Mouse (Mus musculus): ENCODE results near the gene Lcn12.
A peak's percentile ranks its signal among the peaks of the same experiment; 100 is the strongest.

Gene Lcn12

DNA sequence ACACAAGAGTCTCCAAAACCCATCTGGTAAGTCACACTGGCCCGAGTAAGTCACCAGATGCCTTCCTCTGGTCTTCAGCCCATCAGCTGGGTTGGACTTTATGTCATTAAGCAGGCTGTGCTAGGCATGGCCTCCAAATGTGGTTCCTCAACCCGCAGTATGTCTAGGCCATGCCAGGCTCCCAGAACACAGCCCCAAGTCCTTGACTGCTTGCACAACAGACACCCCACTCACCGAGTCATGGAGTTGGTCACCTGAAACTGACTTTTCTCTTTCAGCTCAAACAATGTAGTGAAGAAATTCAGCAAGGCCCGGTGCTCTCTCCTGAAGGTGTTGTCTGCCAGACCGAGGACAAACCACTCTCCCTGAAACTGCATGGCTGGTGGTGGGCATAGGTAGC is 723 bp downstream of the Lcn12 start:
- no peak for DNase-seq

DNA sequence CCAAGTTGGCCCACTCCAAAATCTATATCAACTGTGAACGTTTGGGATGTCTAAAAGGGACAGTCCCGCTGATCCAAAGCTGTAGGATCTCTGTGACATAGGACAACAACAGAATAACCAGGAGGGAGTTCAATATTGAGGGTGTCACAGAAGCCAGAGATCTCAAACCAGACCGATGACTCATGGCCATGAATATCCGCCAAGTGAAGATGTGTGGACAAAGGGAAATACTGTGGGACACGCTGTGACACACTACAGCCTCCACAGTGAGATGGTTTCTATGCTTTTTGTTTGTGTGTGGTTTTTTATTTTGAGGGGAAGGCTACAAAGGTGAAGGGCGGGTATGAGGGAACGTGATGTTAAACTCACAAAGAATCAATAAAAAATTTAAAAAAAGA is 5.0 kb downstream of the Lcn12 start:
- no peak for DNase-seq

DNA sequence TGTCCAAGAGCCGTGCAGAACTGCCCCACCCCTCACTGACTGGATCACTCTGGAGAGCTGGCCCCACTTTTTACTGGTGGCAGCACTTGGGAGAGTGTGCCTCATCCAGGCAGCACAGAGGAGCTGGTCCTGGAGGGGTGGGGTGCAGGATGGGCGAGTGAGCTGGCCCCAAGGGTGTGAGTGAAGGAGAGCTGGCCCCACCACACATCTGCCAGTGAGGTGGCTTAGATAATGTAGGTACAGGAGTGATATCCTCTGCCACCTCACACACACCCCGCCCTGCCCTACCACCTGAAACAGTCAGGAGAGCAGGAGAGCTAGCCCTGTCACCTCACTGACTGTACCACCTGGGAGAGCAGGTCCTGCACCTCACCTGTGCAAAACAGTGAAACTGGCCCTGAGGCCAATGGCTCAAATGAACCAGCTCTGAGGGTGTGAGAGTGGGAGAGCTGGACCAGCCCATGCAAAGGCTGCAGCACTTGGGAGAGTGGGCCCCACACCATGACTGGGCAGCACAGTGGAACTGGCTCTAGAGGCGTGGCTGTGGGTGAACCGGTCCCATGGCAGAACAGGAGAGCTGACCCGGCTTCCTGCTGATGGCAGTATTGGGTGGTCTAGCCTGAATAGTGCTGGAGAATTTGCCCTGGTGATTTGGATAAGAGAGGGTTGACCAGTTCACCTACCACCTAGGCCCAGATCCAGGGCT is 5.6 kb downstream of the Lcn12 start:
- no peak for DNase-seq

DNA sequence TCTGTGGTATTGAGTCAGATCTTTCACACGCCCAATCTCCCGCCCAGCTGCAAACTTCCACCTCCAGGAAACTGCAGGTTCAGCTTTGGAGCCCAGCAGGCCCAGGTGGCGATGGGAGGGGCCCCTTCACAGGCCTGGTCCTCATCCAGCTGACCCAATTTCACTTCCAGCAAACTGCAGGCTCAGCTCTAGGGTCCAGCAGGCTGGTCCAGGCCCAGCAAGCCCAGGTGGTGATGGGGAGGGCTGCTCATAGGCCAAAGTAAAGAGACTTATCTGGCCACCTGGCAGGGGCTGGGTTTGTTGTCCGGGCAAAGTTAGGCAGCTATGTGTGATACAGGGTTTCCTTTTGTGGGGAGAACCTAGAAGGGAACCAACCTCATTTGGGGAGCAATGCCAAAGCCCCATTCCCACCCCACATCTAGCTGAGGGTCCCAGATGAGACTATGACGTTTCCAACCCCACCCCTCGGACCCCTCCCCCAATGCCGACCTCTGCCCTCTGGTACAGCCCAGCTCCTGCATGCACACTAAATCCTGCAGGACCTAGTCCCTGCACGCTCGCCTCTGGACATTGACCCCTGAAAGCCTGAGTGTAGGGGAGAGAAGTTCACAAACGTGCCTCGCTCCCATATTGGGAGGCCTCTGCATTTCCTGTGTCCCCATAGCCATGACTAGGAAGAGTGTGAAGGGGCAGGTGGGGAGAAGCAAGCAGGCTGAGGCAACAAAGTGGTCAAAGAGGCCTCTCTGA is 8.6 kb downstream of the Lcn12 start:
- no peak for DNase-seq

DNA sequence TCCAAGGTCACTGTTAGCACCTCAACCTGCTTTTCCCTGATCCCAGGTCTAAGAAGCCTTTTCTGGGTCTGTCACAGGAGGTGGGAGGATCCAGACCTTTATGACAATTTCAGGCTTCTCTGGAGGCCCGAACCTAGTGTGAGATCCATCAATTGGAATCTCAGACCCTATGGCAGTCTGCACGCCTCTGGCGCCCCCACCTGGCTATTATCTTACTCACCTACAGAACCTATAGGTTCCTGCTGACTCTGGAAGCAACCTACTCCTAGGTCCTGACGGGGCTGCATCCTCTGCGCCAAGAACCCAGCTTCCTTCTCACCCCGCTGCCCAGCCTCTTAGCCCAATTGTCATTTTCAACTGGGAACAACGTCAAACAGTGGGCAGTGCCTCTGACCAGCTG is 10.7 kb downstream of the Lcn12 start:
- peak; percentile 77 for DNase-seq

DNA sequence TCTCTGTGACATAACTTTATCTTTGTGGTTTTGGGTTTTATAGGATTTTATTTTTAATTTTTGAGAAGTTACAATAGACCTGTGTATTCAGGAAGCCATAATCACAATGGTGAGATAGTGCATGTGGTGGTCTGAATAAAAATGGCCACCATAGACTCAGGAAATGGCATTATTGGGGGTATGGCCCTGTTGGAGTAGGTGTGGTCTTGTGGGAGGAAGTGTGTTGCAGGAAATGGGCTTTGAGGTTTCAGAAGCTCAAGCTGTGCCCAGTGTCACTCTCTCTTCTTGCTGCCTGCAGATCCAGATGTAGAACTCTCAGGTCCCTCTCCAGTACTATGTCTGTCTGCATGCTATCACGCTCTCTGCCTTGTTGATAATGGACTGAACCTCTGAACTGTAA is 13.2 kb downstream of the Lcn12 start:
- no peak for DNase-seq

DNA sequence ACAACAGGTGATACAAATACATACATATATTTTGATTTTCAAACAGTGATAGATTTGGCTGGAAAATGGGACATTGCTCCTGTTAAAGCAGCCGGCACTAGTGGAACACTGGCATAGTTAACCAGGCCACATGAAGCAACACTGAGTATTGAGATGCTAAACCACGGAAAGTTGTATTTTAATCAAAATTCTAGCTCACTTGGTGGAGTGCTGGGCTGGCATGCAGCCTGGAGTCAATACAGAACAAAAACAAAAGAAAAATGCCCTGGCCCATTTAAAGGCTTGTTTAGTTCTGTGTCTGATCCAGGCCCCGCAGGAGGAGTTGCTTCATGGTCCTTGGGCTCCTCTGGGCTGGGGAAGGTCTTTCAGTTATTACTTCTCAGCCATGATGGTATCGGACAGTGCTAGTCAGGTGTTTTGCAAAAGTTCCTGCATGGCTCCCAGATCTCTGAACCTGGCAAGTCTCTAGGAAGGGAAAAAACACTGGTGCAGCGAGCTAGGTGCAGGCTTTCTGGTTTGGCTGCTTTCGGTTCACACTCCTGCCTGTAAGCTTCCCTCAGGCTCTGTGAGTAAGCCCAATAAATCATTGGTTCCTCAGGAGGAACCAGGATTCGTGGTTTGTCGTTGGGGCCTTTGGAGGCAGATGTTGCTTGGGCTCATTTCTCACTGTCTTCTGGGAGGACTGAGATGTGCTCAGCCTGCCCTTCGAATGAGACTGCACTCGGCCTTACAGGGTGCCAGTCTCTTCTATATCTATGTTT is 14.0 kb downstream of the Lcn12 start:
- DNase-seq, result no peak

DNA sequence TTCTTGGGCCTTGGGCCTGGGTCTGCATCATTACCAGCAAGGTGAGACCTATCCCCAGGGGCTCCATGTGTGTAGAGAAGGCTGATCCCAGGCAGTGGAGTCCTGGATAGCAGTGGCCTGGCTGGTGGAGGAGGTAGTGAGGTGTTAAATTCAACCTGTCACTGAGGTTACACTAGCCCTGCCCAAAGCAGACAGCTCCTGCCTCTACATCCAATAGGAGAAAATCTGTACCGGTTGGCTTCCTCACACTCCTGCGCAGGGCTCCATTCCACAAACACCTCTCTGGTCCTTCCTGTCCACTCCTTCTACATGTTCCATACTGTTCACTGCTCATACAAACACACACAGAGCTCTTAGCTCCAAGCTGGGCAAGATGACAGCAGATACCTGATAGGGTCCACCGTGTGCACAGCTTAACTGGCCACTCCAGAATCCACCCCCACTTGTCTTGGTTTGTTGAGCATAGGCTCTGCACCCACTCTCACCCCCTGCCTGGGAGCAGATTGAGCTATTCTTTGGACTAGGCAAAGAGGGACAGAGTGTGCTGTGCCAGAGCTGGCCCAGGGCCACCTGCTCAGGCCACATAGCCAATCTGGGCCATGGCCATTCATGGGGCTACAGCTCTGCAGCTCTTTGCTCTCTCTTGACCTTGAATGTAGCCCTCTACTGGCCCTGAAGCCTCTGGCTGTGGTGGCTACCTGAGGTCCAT is 15.6 kb downstream of the Lcn12 start:
- DNase-seq, result no peak

DNA sequence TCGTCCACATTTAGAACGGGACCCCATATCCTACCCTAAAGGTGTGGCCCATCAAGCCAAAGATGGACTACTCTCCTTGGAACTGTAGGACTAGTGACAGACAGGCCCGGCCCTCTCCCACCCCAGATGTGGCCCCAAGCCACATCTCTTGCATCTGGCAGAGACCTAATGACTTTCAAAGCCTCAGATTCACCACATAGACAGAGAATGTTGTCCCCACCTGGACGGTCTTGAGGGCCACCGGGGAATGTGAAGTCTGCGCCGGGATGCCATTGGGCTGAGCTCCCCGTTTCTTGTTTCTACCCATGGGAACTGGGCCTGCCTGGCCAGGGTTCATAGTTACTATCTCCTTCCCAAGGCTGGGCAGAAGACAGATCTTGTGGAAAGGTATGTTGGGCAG is 16.2 kb downstream of the Lcn12 start:
- no peak for DNase-seq

DNA sequence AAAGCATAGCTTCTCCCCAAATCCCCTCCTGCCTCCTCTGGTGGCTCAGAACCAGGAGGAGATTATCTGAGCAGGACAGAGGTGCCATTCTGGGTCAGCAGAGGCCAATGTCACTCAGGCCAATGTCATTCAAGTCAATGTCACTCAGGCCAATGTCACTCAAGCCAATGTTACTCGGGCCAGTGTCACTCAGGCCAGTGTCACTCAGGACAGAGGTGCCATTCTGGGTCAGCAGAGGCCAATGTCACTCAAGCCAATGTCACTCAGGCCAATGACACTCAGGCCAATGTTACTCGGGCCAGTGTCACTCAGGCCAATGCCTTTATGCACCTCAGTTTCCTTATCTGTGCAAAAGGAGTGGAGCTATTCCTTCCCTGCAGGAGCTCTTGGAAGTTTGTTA is 21.2 kb downstream of the Lcn12 start:
- no peak for DNase-seq

DNA sequence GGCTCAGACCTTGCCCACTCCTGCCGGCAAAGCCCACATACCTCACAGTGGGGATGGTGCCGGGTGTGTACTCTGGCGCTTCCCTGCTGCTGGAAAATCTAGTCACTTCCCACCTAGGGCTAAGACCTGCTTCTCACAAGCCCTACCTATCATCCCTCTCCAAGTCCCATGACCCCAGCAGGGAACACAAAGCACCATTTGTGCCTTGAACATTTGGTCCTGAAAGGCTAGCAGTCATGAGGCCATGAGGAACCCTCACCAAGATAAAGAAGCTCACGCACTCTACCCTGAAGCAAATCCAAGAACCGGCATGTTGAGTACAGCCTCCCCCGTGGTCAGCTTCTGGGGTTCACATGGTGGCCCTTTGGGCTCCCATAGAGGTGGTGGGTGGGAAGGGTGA is 23.7 kb downstream of the Lcn12 start, which contains the start of gene Ptgds:
TSS of gene Ptgds (minus strand) at position 78 of the 400 bp plus-strand sequence.
- DNase-seq, result no peak

DNA sequence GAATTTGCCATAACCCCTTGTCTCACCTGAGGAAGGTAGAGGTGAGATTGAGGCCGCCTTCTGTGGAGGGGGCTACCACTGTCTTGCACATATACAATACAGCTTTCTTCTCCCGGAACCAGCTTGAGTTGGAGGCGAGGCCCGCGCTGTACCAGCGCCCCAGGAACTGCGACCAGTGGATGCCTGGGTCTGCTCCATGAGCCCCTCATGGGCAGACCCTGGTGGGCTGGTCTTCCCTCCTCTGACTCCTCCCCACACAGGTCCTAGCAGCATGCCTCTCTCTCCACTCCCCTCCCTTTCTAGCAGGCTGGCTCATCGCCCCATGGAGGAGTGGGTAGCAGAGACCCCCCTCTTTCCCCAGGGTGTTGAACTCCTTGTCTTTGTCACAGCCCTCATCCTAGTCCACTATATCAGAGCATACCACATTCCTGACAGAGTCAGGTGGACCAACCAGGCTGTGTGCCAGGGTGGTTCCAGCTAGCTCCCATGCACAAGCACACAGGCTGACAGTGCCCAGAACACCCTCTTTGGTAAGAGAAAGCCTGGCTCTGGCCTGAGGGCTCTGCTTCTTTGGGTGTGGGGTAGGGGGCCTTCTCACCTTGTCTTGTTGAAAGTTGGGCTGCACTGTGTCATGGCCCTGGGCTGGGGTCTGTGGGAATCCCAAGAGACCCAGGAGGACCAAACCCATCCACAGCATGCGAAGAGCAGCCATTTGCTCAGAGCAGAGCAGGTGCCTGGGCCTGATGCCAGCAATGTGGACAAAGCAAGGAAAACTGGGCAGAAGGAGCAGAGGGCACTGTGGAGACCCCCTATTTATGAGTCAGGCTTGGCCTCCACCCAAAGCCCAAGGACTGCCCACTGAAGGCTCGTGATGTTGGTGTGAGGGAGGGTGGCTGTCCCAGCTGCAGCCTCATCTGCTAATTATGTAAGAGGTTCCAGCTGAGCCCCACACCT is 24.5 kb downstream of the Lcn12 start:
- DNase-seq, result no peak

DNA sequence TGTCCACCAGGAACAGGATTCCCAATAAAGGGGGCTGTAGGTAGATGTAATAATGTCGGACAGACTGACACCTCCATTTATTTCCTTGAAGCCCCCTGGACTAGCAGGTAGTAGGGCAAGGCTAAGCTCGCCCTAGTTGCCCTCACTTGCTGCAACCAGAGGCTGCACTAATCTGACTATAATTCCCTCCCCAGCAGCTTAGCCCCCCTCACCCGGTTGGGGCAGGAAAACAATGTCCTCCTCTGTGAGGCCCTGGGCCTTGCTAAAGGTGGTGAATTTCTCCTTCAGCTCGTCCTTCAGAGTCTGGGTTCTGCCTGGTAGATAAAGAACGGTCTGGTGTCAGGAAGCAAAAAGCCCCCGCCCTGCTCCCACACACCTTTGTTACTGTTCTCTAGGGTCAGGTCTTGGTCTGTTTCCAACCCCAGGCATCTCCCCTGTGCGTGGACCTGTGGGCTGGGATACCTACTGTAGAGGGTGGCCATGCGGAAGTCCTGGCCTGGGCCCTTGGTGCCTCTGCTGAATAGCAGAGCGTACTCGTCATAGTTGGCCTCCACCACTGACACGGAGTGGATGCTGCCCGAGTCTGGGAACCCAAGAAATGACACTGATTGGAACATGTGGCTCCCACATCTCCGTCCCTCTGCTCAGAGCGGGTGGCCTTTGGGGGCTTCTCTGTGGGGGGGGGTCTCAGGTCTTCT is 26.0 kb downstream of the Lcn12 start:
- no peak for DNase-seq

DNA sequence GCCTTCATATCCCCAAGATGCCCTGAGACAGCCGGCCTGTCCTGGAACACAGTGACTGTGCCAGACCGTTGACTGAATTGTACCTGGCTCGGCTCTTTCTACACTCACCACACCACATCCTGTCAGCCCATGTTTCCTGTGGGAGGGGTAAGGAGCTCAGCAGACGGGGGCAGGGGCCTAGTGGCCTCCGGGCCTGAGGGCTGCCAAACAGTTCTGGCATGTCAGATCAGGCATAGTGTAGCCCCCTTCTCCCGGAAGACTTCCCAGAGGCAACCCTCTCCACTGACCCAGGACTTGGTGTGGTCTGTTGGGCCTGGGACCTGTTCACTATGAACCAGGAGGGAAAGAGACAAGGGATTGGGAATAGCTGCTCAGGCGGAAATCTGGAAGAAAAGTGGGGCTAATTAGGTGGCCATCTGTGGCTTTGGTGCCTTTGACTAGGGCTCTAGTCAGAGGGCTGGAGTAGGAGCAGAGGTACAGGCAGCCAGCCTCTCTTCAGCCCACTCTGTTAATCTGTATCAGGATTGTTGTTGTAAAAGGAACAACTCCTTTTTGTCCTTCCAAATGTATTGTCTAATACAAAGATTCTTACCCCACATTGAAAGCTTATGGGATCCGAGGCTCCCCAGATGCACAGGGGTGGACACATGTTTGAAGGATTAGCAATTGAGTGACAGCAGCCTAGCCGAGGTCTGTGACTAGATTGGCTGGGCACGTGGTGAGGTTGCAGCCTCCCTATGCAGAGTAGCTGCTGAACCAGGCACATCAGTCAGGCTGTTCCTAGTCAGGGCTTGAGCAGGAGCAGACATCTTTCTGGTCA is 27.7 kb downstream of the Lcn12 start:
- peak; percentile 35 for DNase-seq

DNA sequence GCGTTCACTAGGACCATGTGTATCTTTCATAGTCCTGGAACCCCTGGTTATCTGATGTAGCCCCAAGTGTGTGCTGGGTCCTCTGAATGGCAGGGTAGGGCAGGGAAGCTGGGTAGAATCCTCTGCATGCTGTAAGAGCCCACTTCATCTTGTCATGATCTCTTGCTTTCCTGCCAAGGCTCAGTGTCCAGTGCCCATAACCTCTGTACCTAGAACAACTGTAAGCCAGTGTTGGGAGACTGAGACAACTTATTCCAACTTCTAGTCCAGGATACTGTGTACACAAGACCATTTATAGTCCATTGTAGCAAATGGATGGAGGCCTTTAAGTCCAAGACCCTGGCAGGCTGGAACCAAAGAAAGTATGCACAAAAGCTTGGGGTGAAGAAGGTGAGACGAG is 28.5 kb downstream of the Lcn12 start:
- DNase-seq, result no peak

DNA sequence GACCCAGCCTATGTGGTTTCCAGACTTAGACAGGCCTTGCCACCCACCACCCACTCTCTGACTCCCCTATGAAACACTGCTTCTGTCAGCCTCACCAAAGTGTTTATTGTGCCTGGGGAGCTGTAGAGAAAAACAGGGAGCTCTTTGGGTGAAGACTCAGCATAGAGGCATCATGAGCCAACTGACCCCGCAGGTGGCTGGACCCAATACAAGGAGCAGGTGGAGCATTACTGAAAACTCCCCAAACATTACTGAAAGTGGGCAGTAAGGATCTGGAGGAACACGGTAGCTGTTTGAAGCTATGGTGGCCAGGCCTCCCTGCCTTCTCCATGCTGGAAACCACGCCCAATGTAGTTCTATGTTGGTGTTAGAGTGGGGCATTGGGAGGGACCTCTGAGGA is 30.1 kb downstream of the Lcn12 start:
- DNase-seq, result no peak

DNA sequence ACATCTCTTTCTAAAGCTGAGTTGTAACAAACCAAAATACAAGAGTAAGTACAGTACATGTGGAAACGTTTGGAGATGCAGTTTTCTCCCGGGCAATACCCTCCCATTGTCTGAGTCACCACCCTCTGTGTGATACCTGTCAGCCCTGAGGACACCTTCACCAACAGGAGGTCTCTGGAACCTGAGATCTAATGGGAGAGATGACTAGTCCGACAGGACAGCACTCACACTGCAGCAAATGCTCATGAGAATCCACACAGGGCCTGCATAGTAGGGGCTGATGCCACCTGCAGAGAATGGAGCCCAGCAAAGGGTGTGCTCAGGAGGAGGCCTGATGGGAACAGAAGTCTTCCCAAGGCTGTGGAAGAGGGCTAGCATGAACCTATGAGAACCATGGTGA is 32.3 kb downstream of the Lcn12 start:
- DNase-seq, result no peak

DNA sequence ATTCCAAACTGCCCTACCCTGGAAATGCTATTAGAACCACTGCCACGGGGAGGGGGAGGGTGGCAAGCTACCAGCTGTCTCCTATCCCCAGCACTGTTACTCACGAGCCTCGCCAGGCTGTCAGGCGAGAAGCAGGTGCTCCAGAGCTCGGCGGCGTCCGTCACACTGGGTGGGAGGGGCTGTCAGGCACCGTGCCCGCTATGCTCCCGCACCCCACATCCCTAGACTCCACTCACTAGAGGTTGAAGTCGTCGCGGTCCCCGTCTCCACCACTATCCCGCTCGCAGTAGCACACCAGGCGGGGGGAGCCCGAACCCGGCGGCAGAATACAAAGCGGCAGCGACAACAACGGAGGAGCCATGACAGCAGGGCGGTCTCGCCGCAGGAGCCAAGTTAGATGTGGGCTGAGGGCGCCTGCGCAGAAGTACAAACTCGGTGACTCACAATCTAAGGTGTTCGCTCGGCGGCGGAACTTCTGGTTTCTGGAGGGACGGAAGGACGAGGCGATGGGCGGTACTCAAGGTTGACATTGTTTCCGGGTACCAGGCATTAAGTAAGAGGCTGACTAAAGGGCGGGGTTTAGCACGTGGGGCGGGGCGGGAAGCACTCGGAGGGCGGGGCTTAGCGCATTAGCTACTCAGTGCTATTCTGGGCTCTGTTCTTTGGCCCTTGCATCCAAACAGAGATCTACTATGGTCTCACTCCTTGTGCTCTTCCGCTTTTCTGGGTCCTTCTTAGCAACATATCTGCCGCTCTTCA is 33.0 kb downstream of the Lcn12 start, which contains the start of gene Paxx:
TSS of gene Paxx (minus strand) at position 544 of the 759 bp plus-strand sequence.
- DNase-seq, result peak; percentile 98

DNA sequence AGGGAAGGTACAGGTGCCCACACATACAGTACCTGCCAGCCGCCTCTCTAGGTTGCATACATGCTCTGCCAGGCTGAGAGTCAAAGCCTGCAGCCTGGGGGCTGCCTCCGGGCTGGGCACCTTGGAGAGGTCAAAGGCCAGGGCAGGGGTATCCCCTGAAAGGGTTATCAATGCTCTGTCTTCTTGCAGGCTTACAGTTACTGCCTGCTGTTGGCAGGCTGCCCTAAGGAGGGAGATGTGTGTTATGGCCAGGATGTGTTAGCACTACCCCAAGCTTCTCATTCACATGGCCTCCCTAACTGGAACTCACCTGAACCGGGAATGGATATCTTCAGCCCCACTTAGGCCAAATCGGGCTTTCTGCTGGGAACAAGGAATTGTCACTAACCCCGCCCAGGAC is 33.6 kb downstream of the Lcn12 start:
- DNase-seq, result no peak

DNA sequence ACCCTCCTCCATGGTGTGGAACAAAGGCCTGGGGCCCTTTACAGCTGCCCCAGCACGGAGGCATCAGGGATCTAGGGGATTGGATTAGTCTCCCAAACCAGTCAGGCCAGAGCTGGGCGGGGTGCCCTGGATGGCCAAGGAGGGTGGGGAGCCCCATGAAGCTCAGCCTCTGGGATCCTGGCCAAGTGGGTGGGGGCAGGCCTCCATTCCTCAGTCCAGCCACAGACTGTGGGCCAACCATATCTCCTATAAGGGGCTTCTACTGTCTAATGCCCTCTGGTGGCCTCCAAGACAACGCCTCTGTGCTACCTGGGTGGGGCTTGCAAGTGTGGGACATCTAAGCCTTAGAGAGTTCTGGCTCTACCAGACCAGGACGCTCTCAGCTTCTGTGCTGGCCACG is 34.8 kb downstream of the Lcn12 start:
- DNase-seq, result peak; percentile 81
